Mouse (Mus musculus): ENCODE data around the gene Atg13.

DNA sequence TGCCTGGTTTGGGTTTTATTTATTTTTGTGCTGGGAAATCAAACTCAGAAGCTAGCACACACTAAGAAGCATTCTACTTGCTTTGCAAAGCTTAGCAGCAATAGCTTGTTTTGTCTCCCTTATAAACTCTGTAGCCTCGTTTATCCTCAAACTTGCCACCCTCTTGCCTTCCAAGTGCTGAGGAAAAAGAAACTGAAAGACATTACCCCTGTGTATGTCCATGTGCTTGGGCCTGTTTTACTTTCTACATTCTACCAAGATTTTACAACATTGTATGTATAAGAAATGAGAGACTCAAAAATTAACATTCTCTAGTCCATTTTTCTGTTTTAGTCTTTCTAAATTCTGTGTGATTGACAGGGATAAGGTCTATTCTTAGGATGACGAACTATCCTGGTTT is 14.3 kb upstream of the Atg13 start:
- TF ChIP-seq CTCF (IDR thresholded peaks at IDR 0.05; ENCODE audit: low read depth, low read length): no peak
- no peak for TF ChIP-seq POLR2A (IDR thresholded peaks at IDR 0.05; ENCODE audit: borderline replicate concordance, low read depth, low read length)
